Mouse (Mus musculus): ENCODE data around the gene Slc35g3. TPM values are rescaled to one million over a fixed set of nuclear protein-coding genes. Genes with fewer than 3 reads are reported as not detected.

Slc35g3 gene
- total RNA-seq, 2 experiments from 2014 or later: not detected

DNA sequence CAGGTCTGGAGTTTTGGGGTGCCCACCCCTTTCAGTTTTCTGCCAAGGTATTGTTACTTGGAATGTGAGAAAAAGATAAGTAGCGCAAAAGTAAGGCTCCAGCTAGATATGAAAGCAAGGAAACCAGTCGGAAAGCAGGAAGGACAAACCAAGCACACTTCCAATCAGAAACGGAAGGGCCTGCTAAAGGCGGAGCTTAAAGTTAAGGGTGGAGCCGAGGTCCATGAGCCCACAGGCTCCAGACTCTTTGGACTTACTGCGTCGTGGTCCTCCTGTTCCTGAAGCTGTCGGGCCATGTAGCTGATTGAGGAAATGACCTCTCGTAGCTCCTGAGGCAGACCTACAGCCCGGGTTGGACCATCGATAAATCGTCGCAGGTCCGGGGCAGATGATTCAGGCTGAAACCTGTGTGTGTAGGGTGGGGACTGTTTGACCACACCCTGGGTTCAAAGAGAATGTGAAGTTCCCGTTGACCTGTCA lies 23.1 kb upstream of the Slc35g3 start:
- no peak for DNase-seq

DNA sequence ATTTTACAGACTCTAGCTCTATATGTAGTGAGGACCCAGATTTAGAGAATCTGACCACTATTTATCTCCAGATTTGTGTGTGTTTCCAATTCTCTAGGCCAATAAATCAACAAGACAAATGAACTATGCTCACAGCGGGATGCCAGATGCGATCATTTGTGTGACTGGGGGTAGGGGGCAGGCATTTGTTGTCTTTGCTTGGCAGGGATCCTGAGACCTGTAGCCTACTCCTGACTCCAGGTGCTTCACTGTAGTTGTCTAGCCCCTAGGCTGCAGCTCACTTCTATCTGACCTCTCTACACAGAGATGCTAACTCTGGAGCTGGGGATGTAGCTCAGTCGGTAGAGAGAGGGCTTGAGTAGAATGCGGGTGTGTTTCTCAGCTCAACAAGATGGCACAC lies 20.1 kb upstream of the Slc35g3 start:
- DNase-seq: no peak

DNA sequence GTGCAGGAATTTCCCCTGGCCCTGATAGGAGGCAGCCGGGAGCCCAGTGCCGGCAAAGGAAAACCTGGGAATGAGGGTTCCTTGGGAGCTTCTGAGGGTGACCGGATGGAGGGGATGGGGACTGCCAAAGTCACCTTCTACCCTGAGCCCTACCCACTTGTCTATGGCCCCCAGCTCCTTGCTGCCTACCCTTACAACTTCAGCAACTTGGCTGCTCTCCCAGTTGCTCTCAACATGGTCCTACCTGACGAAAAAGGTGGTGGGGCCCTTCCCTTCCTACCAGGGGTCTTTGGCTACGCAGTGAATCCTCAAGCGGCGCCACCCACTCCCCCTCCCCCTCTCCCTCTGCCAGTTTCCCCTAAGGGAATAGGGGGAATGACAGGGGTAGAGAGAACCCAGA lies 17.2 kb upstream of the Slc35g3 start:
- no peak for DNase-seq

DNA sequence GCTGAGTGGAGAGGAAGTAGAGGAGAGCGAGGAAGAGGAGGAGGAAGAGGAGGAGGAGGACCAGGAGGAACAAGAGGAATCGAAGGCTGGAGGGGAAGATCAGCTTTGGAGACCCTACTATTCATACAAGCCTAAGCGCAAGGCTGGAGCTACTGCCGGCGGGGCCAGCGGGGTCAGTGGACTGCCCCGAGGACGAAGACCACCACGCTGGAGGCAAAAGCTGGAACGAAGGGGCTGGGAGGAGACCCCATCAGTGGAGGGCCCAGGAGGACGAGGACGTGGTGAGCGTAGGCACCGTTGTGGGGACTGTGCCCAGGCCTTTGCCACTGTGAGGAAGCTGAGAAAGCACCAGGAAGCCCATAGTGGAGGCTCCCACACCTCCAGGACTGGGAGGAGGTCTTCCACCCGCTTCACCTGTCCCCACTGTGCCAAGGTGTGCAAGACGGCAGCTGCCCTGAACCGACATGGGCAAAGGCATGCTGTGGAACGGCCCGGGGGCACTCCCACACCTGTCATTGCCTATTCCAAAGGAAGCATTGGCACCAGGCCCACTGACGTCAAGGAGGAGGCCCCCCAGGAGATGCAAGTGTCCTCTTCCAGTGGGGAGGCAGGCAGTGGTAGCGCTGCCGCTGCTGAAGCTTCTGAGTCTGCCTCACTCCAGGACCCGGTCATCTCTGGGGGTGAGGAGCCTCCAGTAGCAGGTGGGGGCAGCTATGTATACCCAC lies 16.7 kb upstream of the Slc35g3 start:
- no peak for DNase-seq

DNA sequence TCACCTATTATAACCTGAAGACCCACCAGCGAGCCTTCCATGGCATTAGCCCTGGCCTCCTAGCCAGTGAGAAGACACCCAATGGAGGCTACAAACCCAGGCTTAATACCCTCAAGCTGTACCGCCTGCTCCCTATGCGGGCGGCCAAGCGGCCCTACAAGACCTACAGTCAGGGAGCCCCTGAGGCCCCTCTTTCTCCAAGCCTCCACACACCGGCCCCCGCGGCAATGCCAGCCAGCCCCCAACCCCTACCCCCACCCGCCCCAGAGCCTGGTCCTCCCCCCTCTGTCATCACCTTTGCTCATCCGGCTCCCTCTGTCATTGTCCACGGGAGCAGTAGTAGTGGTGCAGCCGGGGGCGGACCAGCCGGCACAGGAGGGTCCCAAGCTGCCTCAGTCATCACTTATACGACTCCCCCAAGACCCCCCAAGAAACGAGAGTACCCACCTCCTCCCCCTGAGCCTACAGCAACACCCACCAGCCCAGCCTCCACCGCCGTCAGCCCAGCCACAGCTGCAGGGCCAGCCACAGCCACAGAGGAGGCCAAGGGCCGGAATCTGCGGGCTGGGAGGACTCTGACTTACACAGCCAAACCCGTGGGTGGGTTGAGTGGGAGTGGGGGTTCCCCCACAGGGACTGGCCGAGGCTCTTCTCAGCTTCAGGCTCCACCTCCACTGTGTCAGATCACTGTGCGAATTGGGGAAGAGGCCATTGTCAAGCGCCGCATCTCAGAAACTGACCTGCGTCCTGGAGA lies 15.9 kb upstream of the Slc35g3 start:
- no peak for DNase-seq

DNA sequence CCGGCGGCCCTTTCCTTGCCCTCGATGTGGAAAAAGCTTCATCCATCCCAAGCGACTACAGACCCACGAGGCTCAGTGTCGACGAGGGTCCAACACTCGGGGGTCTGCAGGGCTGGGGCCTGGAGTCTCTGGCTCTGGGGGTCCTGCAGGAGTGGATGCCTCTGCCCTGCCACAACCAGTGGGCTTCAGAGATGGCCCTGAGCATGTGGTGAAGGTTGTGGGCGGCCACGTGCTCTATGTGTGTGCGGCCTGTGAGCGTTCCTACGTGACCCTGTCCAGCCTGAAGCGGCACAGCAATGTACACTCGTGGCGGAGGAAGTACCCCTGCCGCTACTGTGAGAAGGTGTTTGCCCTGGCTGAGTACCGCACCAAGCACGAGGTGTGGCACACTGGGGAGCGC lies 14.7 kb upstream of the Slc35g3 start:
- no peak for DNase-seq

DNA sequence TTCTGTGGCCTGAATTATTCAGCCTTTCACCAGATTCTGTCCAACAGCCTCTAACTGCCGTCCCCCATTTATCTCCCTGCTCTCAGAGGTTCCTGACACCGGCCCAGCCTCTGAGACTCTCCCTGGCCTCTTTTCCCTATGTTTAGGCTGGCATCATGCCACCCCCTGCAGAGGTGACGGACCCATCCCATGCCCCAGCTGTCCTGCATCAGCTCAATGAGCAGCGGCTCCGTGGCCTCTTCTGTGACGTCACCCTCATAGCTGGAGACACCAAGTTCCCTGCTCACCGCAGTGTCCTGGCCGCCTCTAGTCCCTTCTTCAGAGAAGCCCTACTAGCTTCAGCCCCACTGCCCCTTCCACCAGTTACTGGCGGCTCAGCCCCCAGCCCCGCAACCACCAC lies 13.9 kb upstream of the Slc35g3 start:
- no peak for DNase-seq

DNA sequence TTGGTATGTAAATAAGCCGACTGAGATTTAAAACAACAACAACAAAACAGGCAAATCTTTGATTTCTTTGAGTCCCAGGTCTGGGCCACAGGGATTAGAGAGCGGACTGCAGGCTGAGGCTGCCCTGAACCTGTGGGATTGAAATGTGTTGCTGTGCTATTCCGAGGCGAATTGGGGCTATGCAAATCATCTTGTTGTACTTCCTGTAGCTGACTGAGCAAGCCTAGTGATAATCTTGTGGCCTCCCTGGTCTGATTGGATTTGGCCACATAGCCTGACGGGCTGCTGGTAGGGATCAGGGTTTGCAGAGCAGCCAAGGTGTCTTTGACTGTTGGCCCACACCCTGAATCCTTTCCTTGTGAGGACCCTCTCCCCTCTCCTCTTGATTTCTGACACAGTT lies 13.2 kb upstream of the Slc35g3 start:
- no peak for DNase-seq

DNA sequence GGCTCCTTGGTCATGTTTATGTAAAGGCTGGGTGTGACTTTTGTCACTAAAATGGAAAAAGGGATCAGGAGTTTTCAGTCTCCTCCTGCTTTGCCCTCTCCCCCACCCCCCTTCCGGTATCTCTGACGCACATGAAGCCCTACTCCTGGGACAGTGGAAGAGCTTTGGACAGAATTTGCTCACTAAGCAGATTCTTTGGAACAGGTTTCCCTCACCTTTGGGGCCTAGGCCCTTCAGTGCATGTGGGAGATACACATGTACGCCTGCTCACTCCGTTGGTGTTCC lies 5.8 kb upstream of the Slc35g3 start:
- DNase-seq: no peak

DNA sequence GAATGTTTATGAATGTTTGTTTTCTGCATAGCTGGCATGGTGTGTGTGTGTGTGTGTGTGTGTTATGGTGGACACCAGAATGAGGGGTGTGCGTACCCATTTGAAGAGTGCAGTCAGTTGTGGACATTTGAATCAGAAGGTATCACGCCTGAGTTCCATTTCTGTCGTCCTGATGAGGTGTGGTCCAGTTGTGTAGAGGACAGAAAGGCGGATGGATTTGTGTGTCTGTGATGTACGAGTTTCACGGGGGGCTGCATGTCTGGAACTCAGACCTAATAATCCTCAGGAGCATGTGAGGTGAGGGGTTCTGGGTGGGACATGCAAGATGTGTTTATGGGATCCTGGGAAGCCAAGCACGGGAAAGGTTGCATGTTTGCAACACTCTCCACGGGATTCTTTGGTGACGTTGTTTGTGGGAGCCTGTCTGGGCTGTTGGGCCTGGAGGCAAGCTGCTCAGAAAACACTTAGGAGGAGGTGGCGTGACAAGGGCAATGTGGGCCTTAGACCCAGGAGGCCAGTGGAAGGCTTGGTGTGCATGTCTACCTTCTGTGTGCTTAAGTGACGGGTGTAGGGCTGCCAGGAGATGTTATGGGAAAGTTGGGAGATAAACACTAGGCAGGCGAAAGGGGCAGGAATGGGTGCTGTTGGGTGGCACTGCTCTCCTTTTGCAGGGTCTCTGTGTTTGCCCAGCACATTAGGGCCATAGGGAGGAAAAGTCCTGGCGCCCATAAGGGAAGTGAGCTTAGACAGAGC lies 5.3 kb upstream of the Slc35g3 start:
- no peak for DNase-seq

DNA sequence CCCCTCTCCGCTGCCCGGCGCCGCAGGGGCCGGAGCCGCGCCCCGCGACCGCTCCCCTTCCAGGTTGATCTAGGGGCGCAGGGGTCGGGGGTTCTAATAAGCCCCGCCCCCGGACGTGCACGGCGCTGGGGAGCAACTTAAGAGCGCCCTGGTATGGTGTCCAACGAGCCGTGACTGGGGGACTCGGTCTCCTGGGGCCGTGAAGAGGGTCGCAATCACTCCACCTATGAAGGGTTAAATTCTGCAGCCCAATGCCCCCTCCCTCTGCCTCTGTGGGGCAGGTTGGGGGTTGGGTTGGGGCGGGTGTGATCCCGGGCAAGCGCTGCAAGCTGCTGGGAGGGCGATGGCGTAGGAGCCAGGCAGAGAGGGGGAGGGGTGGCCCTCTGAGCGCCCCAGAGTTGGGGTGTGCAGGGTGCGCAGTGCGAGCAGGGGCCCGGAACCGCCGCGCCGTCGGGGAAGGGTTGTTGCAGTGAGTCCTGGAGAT lies 4.4 kb upstream of the Slc35g3 start:
- DNase-seq: peak; percentile 69 to 81

DNA sequence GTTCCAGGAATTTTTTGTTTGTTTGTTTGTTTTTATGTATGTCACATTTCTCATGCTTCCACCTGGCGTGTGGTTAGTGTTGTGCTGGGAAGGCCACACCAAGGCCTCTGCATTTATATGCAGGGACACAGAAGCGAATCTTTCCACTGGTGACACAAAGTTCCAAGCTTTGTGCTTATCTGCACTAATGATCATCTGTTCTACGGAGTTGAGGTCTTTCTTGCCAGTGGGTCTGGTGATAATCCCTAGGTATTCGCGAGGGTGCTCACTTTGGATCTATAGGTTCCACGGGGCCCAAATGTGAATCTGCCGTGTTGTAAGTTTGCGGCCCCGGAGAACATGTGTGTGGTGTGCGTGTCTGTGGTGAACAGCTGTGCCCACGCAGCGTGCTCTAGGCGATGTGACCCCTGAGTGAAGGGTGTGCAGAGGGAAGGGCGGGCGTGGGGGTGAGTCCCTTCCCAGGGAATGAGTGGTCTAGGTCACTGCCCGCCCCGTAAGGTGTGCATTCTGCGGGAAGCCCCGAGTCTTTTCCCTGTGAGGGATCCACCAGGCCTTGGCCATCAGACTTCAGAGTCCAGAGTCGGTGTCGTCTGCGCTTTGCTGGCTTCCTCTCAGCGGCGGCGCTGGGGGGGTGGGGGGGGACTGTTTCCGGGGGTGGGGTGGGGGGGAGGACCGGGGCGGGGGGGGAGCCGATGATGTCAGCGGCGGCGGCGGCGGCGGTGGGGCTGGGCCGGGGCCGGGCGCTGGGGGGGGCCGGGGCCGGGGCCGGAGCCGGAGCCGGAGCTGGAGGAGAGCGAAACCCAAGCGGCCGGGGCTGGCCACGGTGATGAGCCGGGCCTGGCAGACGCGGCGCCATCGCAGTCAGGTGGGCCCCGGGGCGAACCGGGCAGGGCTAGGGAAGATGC lies 3.7 kb upstream of the Slc35g3 start, which contains the start of gene Zbtb4:
Gene Zbtb4 (plus strand): TSS at position 692 of the 905 bp plus-strand sequence.
- peak in 1 of 2 experiments; percentile 31 for DNase-seq

DNA sequence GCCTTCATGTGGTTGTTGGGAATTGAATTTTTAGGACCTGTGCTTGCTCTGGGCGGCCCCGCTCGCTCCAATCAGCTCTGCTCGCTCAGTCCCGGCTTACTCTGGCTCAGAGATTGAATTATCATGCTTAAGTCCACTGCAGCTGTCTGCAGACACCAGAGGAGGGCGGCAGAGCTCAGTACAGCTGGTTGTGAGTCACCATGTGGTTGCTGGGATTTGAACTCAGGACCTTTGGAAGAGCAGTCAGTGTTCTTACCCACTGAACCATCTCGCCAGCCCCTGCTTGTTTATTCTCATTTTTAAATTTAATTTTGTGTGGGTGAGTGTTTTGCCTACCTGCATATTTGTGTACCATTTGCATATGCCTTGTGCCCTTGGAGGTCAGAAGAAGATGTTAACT lies 1.8 kb upstream of the Slc35g3 start:
- no peak for DNase-seq

DNA sequence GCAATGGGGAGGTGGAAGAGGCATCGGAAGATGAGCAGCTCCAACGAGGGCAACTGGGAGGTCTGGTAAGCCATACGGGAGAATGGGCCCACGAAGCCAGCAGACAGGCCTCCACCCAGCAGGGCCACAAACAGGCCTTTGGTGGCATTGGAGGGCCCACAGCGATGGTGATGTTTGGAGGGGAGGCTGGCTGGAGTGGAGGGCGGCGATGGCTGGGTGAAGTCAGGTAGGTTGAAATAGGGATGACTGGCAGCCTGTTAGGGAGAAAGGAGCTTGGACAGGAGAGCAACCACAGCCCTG lies 917 bp downstream of the Slc35g3 start:
- no peak for DNase-seq

DNA sequence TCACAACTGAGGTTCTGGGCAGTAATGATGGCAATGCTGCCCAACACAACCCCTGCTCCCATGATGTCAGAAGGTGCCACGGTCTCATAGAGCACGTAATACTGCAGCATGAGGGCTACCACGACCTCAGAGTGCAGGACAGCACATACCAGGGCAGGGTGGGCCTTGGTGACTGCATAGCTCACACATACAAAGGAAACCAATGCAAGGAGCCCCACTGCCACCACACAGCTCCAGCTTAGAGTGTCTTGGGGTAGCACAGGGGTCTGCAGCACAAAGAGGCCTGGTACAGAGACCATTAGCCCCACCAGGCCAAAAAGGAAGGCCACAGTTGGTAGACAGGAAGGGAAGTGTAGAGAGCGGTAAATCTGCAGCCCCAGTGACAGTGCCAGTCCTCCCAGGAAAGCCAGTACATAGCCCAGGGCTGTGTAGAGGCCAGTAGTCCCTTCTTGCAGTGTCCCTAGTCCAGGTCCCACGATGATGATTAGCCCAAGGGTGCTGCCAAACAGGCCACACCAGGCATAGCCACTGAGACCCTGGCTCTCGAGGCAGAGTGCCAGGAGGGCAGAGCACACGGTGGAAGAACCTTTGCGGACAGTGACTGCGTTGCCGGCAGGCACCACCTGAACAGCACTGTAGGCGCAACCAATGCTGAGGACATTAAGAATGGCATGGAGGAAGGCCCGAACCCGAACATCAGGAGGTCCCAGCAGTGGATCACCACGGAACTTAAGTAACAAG lies 1.4 kb downstream of the Slc35g3 start:
- no peak for DNase-seq

DNA sequence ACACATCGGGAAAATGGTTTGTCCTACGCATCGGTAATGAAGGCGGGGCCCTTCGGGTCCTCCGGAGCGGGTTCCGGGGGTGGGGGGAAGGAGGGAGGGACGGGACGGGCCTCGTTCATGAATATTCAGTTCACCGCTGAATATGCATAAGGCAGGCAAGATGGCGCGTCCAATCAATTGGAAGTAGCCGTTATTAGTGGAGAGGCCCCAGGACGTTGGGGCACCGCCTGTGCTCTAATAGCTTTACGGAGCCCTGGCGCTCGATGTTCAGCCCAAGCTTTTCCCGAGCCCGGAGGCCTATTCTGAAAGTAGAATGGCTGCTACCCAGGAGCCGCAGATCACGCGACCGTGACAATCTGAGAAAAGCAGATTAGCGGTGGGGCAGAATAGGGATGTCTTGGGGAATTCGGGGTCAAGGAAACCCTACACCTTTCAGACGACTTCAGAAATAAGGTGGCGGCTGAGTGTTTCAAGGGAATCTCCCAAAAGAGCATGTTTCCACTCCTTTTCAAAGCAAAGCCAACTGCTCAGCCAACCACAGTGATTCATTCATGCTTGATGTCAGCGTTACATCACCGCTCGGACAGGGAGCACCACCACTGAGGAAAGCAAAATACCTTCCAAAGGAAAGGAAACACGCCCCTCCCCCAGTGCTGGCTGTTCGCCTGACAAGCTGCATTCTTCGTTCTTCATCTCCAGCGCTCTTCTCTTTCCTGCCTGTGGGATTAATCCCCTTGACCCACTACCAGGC lies 2.6 kb downstream of the Slc35g3 start:
- peak; percentile 77 to 86 for DNase-seq

DNA sequence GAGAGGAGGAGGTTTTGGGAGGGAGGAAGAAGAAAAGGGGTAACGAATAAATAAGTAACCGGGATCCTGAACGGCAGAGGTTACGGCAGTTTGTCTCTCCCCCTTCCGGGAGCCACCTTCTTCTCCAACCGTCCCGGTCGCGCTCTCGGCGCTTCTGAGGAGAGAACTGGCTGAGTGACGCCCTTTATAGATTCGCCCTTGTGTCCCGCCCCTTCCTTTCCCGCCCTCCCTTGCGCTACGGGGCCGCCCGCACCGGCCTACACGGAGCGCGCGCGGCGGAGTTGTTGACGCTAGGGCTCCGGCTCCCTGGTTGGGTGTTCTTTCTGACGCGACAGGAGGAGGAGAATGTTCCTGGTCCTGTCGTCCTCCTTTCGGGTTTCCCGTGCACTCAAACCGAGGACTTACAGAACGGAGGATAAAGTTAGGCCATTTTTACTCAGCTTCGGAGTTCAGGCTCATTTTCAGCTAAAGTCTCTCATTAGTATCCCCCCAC lies 3.2 kb downstream of the Slc35g3 start, which contains the start of gene Polr2a:
Gene Polr2a (minus strand): TSS at position 160 of the 493 bp plus-strand sequence.
- DNase-seq: peak; percentile 96 to 97

DNA sequence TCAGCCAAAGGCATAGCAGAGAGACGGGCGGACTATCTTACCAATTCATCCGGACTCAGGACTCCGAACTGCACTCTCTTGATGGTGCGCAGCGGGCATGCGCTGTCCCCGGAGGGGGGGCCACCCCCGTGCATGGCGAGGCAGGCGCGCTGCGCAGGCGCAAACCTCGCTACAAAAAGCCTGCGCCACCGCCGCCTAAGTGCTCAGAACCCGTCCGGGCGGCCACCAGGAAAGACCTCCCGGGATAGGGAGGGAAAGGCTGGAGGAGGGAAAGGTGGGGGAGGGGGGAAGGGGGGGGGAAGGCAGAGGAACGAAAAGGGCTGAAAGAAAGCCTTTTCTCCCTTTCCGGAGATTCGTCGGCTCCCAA lies 3.7 kb downstream of the Slc35g3 start:
- DNase-seq: peak; percentile 96 to 98

DNA sequence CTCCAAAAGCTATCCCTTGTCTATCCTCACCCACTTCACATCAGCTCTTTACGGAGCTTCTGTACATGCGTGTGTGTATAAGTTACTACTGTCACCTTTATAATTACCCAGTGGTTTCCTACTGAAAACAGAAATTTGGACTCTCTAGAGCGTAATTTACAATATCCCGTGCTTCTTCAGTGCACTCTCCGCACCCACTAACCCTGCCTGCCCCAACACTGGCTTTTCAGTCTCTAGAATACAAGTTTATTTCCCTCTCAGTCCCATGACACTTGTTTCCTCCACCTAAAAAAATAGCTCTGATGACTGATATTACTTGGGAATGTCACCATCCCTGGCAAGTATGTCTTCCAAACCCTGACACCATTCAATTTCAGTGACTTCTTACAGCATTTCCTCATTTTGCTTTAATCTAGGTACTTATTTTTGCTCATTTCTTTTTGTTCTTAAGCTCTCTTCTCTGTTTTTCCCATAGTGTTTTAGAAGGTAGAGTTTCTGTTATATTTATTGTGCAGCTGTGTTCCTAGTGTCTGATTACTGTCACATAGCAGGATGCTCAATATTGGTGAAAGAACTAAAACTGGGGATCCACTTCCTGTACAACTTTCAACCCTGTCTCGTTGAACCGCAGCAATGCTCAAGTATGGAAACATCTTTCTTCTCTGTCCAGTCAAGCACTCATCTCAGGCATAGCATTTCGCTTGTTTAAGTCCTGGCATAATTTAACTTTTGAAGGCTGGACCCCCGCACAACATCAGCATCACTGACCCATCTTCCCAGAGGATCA lies 4.3 kb downstream of the Slc35g3 start:
- DNase-seq: no peak

DNA sequence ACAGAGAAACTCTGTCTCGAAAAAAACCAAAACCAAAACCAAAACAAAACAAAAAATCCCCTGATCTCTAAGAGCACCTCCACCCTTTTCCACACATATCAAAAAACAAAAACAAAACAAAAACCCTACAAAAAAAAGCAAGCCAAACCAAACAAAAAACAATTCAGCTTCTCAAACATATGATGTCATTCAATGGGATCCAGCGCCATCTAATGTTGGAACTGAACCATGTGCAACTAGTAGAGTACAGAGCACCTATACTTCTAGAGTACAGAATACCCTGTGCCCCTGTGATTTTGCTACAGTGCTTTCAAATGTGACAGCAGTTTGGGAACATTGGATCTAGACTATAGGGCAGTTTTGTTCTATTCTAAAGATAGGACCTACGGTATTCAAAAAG lies 7.1 kb downstream of the Slc35g3 start:
- DNase-seq: no peak

Measured in layer of hippocampus, postnatal 36 days (tissue).